Mouse (Mus musculus) CH12.LX (cell line): ENCODE data around the gene Stk24. TPM values are rescaled to one million over a fixed set of nuclear protein-coding genes. Genes with fewer than 3 reads are reported as not detected.

Experiments used
- DNase-seq: peaks from one replicate; pipeline ENCODE4 v3.0.0-alpha.2; 2013; ENCODE audit errors: extremely low read depth
- H3K27ac ChIP-seq: 2 replicates; pipeline ENCODE4 v1.5.1; 2012; ENCODE audit warnings: low read depth, mild to moderate bottlenecking, control low read depth, moderate library complexity; ENCODE audit not compliant: insufficient read depth
- H3K27me3 ChIP-seq: replicated peaks from 2 replicates; pipeline ENCODE3; 2012; ENCODE audit warnings: inconsistent platforms
- H3K36me3 ChIP-seq, 2 experiments: replicated peaks in 1 of 2; 2 replicates each; pipeline versions ENCODE3 to v1.6.1; 2012; ENCODE audit warnings: inconsistent platforms in 1 of 2, low read length in 1 of 2, mild to moderate bottlenecking in 1 of 2, mixed read lengths in 1 of 2, moderate library complexity in 1 of 2; ENCODE audit not compliant: control insufficient read depth in 1 of 2, insufficient read depth in 1 of 2
- H3K4me1 ChIP-seq, 2 experiments: 2 replicates each; pipeline ENCODE4 v1.6.1; 2012; ENCODE audit warnings: inconsistent platforms in 1 of 2, moderate library complexity in 1 of 2; ENCODE audit not compliant: insufficient read depth in 2 of 2, control insufficient read depth in 1 of 2
- H3K4me2 ChIP-seq: 2 replicates; pipeline ENCODE4 v1.6.1; 2012; ENCODE audit warnings: low read depth, mild to moderate bottlenecking, control low read depth; ENCODE audit not compliant: poor library complexity, insufficient read depth, severe bottlenecking
- H3K4me3 ChIP-seq, 3 experiments: fragments of 150-350 bp in 1 of 3; sonication (generic) in 1 of 3; replicated peaks in 1 of 3; 2 replicates each; pipeline versions ENCODE3 to v1.5.1; 2011 to 2012; ENCODE audit warnings: low read depth in 2 of 3, low read length in 2 of 3, mild to moderate bottlenecking in 2 of 3, moderate library complexity in 2 of 3, control low read depth in 1 of 3, improper control_type of control experiment in 1 of 3, inconsistent platforms in 1 of 3, mixed read lengths in 1 of 3; ENCODE audit not compliant: poor library complexity in 1 of 3
- H3K79me2 ChIP-seq: replicated peaks from 2 replicates; pipeline ENCODE4 v1.6.1; 2012; ENCODE audit warnings: mild to moderate bottlenecking, moderate library complexity; ENCODE audit not compliant: control insufficient read depth, poor library complexity, insufficient read depth, severe bottlenecking; ENCODE audit errors: extremely low read depth
- H3K9ac ChIP-seq: 2 replicates; pipeline ENCODE4 v1.6.1; 2012; ENCODE audit warnings: low read depth, mild to moderate bottlenecking, control low read depth, moderate library complexity; ENCODE audit not compliant: insufficient read depth
- H3K9me3 ChIP-seq: replicated peaks from 2 replicates; pipeline ENCODE3; 2012; ENCODE audit warnings: low read length, inconsistent platforms, mixed read lengths
- BHLHE40 ChIP-seq: IDR thresholded peaks from 2 replicates; pipeline ENCODE4 v1.6.1; 2011; ENCODE audit warnings: mild to moderate bottlenecking, low read depth, low read length, improper control_type of control experiment
- CHD2 ChIP-seq: IDR thresholded peaks from 2 replicates; pipeline ENCODE4 v1.6.1; 2011; ENCODE audit warnings: low read length, improper control_type of control experiment
- ELF1 ChIP-seq: IDR thresholded peaks from 2 replicates; pipeline ENCODE4 v1.6.1; 2014; ENCODE audit warnings: low read depth, mild to moderate bottlenecking, inconsistent platforms, low read length, improper control_type of control experiment
- GABPA ChIP-seq: IDR thresholded peaks from 2 replicates; pipeline ENCODE4 v1.6.1; 2012; ENCODE audit warnings: low read depth, low read length, improper control_type of control experiment, inconsistent platforms; ENCODE audit not compliant: insufficient replicate concordance
- HCFC1 ChIP-seq: IDR thresholded peaks from 2 replicates; pipeline ENCODE4 v1.6.1; 2012; ENCODE audit warnings: low read depth, mild to moderate bottlenecking, inconsistent platforms, low read length, improper control_type of control experiment
- MAFK ChIP-seq: IDR thresholded peaks from 2 replicates; pipeline ENCODE4 v1.6.1; 2011; ENCODE audit warnings: low read length, improper control_type of control experiment; ENCODE audit not compliant: insufficient replicate concordance
- MAZ ChIP-seq: IDR thresholded peaks from 2 replicates; pipeline ENCODE4 v1.6.1; 2012; ENCODE audit warnings: low read depth, mild to moderate bottlenecking, inconsistent platforms, low read length, improper control_type of control experiment, moderate library complexity
- MXI1 ChIP-seq: IDR thresholded peaks from 2 replicates; pipeline ENCODE4 v1.6.1; 2011; ENCODE audit warnings: mild to moderate bottlenecking, low read depth, low read length, improper control_type of control experiment
- MYC ChIP-seq: IDR thresholded peaks from 2 replicates; pipeline ENCODE4 v1.6.1; 2011; ENCODE audit warnings: low read depth, mild to moderate bottlenecking, improper control_type of control experiment, low read length
- POLR2AphosphoS2 ChIP-seq: IDR thresholded peaks from 2 replicates; pipeline ENCODE4 v1.6.1; 2011; ENCODE audit warnings: low read depth, low read length, improper control_type of control experiment
- RAD21 ChIP-seq: IDR thresholded peaks from 2 replicates; pipeline ENCODE4 v1.6.1; 2011; ENCODE audit warnings: low read depth, mild to moderate bottlenecking, low read length, improper control_type of control experiment, moderate library complexity
- RCOR1 ChIP-seq: conservative IDR thresholded peaks from 2 replicates; pipeline ENCODE4 v1.6.1; 2012; ENCODE audit warnings: low read depth, mild to moderate bottlenecking, inconsistent platforms, low read length, improper control_type of control experiment
- SIN3A ChIP-seq: IDR thresholded peaks from 2 replicates; pipeline ENCODE4 v1.6.1; 2012; ENCODE audit warnings: low read length, improper control_type of control experiment, inconsistent platforms
- SMC3 ChIP-seq: IDR thresholded peaks from 2 replicates; pipeline ENCODE4 v1.6.1; 2011; ENCODE audit warnings: low read depth, low read length, improper control_type of control experiment
- TBP ChIP-seq: conservative IDR thresholded peaks from 2 replicates; pipeline ENCODE4 v1.6.1; 2011; ENCODE audit warnings: low read depth, low read length, improper control_type of control experiment
- UBTF ChIP-seq: IDR thresholded peaks from 2 replicates; pipeline ENCODE4 v1.6.1; 2012; ENCODE audit warnings: low read depth, mild to moderate bottlenecking, inconsistent platforms, low read length, improper control_type of control experiment, moderate library complexity
- USF2 ChIP-seq: conservative IDR thresholded peaks from 2 replicates; pipeline ENCODE4 v1.6.1; 2011; ENCODE audit warnings: low read depth, low read length, improper control_type of control experiment
- ZC3H11A ChIP-seq: IDR thresholded peaks from 2 replicates; pipeline ENCODE4 v1.6.1; 2012; ENCODE audit warnings: low read depth, mild to moderate bottlenecking, inconsistent platforms, low read length, improper control_type of control experiment
- dilution Hi-C: fragments of 300-500 bp; cut with MboI; formaldehyde crosslinking; loops from 2 replicates; pipeline ENCODE4 v1.14.3; 2020; ENCODE audit warnings: low sequenced_read_pairs; ENCODE audit not compliant: extremely low pct_unique_long_range_greater_than_20kb, extremely low pct_ligation_motif_present
- in situ Hi-C: fragments of 300-500 bp; cut with MboI; formaldehyde crosslinking; loops from 3 replicates; pipeline ENCODE4 v1.14.3; 2019; ENCODE audit warnings: low sequenced_read_pairs, low pct_ligation_motif_present, low pct_unique_long_range_greater_than_20kb, mixed read lengths
- polyA plus RNA-seq: library from polyadenylated mRNA; unstranded; fragments of >175 nt; gene quantifications from 2 replicates; pipeline ENCODE4 v1.2.1, GENCODE M21; 2012; ENCODE audit warnings: low read depth; ENCODE audit not compliant: insufficient read length
- total RNA-seq, 2 experiments: library from RNA; depleted of rRNA; stranded (reverse); fragments of 300-350 nt in 1 of 2; fragments of >200 nt in 1 of 2; gene quantifications; 2 replicates each; pipeline ENCODE4 v1.2.3; 2012 to 2014

The Stk24 gene
- 52.7 and 61.1 TPM in 2 replicates for total RNA-seq (2012; rRNA removed)
- 35.5 and 43.3 TPM in 2 replicates for total RNA-seq (2014; rRNA removed)
- polyA plus RNA-seq: 88.7 and 96.7 TPM in 2 replicates

- Histone ChIP-seq H3K4me3 (peak within 1 kb of the TSS; percentile 87 to 99 (median 90)), H3K27ac (peak within 1 kb of the TSS; percentile 80), H3K9ac (peak within 1 kb of the TSS; percentile 95), H3K4me1 (peaks cover 7 to 34% of the 10 kb centered on the region in 2 experiments)
- DNase-seq: no peak
- TF ChIP-seq HCFC1 (no peak), ELF1 (peak; percentile 6; the same call in 1 of the 2 replicates), UBTF (no peak), SMC3 (no peak; the same call in 1 of the 2 replicates), SIN3A (no peak), TBP (0 out of 2 replicates have a peak, but pooled peaks have one; percentile 28), GABPA (no peak), MYC (no peak), USF2 (no peak)
- TF ChIP-seq, all 38 proteins: peak for 2
- Histone ChIP-seq H3K79me2 (peaks cover 41% of the 10 kb centered on the region), H3K27me3 (no peaks in the 10 kb centered on the region), H3K36me3 (peaks cover 0 to 15% of the 10 kb centered on the region in 2 experiments), H3K9me3 (no peaks in the 10 kb centered on the region), H3K4me2 (peak within 1 kb of the TSS; percentile 70)
- dilution Hi-C loops (no loop called here), in situ Hi-C loops (loop anchor here (5.0 kb wide), 1 partner anchor 53 kb away; no protein-coding TSS in a partner anchor)
Measured at GRCm38 (mm10) chr14:121379827-121380145, at the start of gene Stk24. Gene Stk24, minus strand, starts transcription at chr14:121380011.

GRCm38 (mm10) chr14:121428148-121428547 lies 48.3 kb upstream of the Stk24 start:
- Histone ChIP-seq H3K79me2 (no peaks in the 10 kb centered on the region), H3K36me3 (no peaks in the 10 kb centered on the region), H3K4me3 (no peak overlapping the region), H3K27ac (no peak overlapping the region), H3K27me3 (no peaks in the 10 kb centered on the region), H3K4me1 (peaks cover 9 to 39% of the 10 kb centered on the region in 2 experiments), H3K4me2 (no peak overlapping the region), H3K9ac (no peak overlapping the region), H3K9me3 (peaks cover 6% of the 10 kb centered on the region)
- in situ Hi-C loops: no loop called here
- TF ChIP-seq USF2: no peak
- no peak for TF ChIP-seq HCFC1
- TF ChIP-seq UBTF: no peak
- no peak for TF ChIP-seq POLR2AphosphoS2
- no peak for TF ChIP-seq CHD2
- no peak for TF ChIP-seq MAFK
- TF ChIP-seq RAD21: no peak
- no peak for TF ChIP-seq MXI1
- no peak for TF ChIP-seq ZC3H11A
- TF ChIP-seq RCOR1: no peak
- no peak for TF ChIP-seq MAZ
- TF ChIP-seq ELF1: no peak
- no peak for TF ChIP-seq SIN3A
- no peak for TF ChIP-seq BHLHE40
- no peak for DNase-seq
- dilution Hi-C loops: no loop called here
